Mouse (Mus musculus) liver, embryonic 11.5 days (tissue): Measurements from ENCODE around the gene Zfp511. TPM values are rescaled to one million over a fixed set of nuclear protein-coding genes. Genes with fewer than 3 reads are reported as not detected.
A peak's percentile ranks its signal among the peaks of the same experiment; 100 is the strongest.

Experiments used
- ATAC-seq: fragments of 200-750 bp; cut with Nextera tagmentation; replicated peaks from 2 replicates; pipeline ENCODE4 v1.8.0; 2017; ENCODE audit warnings: moderate number of reproducible peaks, mild to moderate bottlenecking, moderate TSS enrichment, moderate library complexity; ENCODE audit not compliant: low FRiP score
- DNase-seq: peaks from one replicate; pipeline ENCODE4 v3.0.0-alpha.2; 2017; ENCODE audit warnings: low spot score
- H3K27ac ChIP-seq: fragments of 300-500 bp; sonication (generic); 2 replicates; pipeline ENCODE4 v1.5.1; 2014; ENCODE audit warnings: mild to moderate bottlenecking, low read depth, low read length, control low read depth
- H3K27me3 ChIP-seq: fragments of 300-500 bp; sonication (generic); replicated peaks from 2 replicates; pipeline ENCODE4 v1.6.1; 2014; ENCODE audit warnings: low read length, mixed read lengths; ENCODE audit not compliant: control insufficient read depth, insufficient read depth
- H3K36me3 ChIP-seq: fragments of 300-500 bp; sonication (generic); 2 replicates; pipeline ENCODE4 v1.6.1; 2014; ENCODE audit warnings: mild to moderate bottlenecking, low read length, moderate library complexity, mixed read lengths; ENCODE audit not compliant: control insufficient read depth, insufficient read depth
- H3K4me1 ChIP-seq: fragments of 300-500 bp; sonication (generic); replicated peaks from 2 replicates; pipeline ENCODE4 v1.6.1; 2014; ENCODE audit warnings: low read length, mixed read lengths; ENCODE audit not compliant: control insufficient read depth, insufficient read depth
- H3K4me2 ChIP-seq: fragments of 300-500 bp; sonication (generic); 2 replicates; pipeline ENCODE4 v1.6.1; 2014; ENCODE audit warnings: mild to moderate bottlenecking, control low read depth, moderate library complexity
- H3K4me3 ChIP-seq: fragments of 300-500 bp; sonication (generic); 2 replicates; pipeline ENCODE4 v1.5.1; 2014; ENCODE audit warnings: low read depth, low read length, control low read depth
- H3K9ac ChIP-seq: fragments of 300-500 bp; sonication (generic); 2 replicates; pipeline ENCODE4 v1.6.1; 2014; ENCODE audit warnings: low read depth, low read length, control low read depth
- H3K9me3 ChIP-seq: fragments of 300-500 bp; sonication (generic); 2 replicates; pipeline ENCODE4 v1.6.1; 2016; ENCODE audit warnings: low read length, inconsistent platforms, mixed read lengths; ENCODE audit not compliant: control insufficient read depth
- WGBS: fragments of 180-500 bp; shearing (Covaris S2); extraction: QIAGEN DNeasy Blood & Tissue Kit; methylation state at CpG from one replicate; pipeline ENCODE4 v1.1.7; 2014; 5-methylcytosine and 5-hydroxymethylcytosine counted together
- microRNA-seq: library from miRNA; unstranded; fragments of <30 nt; microRNA quantifications from one replicate; pipeline ENCODE4, GENCODE M21; 2017; ENCODE audit warnings: borderline number of aligned reads
- polyA plus RNA-seq: library from polyadenylated mRNA; unstranded; fragments of >200 nt; fragmentation: Nextera tagmentation; extraction: Ambion mirVana; gene quantifications from 2 replicates; pipeline ENCODE4 v1.2.1, GENCODE M21; 2014

The Zfp511 gene
- polyA plus RNA-seq, 1 experiment from 2014 or later: 44.6 TPM

GRCm38 (mm10) chr7:140070042-140070711, 34.0 kb downstream of the Zfp511 start:
- peaks cover 4% of the 10 kb centered on the region for H3K27me3 ChIP-seq
- WGBS: 32% methylated on average over 39 of the region's 39 CpGs
- ATAC-seq (no peak), DNase-seq (no peak)
- H3K36me3 ChIP-seq: no peaks in the 10 kb centered on the region
- H3K4me3 ChIP-seq: peak overlapping the region; percentile 37
- no peaks in the 10 kb centered on the region for H3K4me1 ChIP-seq
- H3K4me2 ChIP-seq: peak overlapping the region; percentile 66
- no peaks in the 10 kb centered on the region for H3K9me3 ChIP-seq
- no peak overlapping the region for H3K27ac ChIP-seq
- H3K9ac ChIP-seq: no peak overlapping the region

GRCm38 (mm10) chr7:140077698-140078097, 41.5 kb downstream of the Zfp511 start:
- no peak overlapping the region for H3K27ac ChIP-seq
- H3K9ac ChIP-seq: no peak overlapping the region
- 0 out of 2 replicates have a peak, but pooled peaks cover 3% of the 10 kb centered on the region for H3K4me1 ChIP-seq
- H3K4me3 ChIP-seq: no peak overlapping the region
- 69% methylated on average over 6 of the region's 6 CpGs for WGBS
- ATAC-seq (no peak), DNase-seq (no peak)
- H3K4me2 ChIP-seq: no peak overlapping the region
- peaks cover 36% of the 10 kb centered on the region for H3K27me3 ChIP-seq
- H3K9me3 ChIP-seq: no peaks in the 10 kb centered on the region
- H3K36me3 ChIP-seq: no peaks in the 10 kb centered on the region

GRCm38 (mm10) chr7:140078711-140079110, 42.5 kb downstream of the Zfp511 start:
- no peak overlapping the region for H3K9ac ChIP-seq
- WGBS: 9% methylated on average over 5 of the region's 5 CpGs
- no peaks in the 10 kb centered on the region for H3K36me3 ChIP-seq
- H3K4me2 ChIP-seq: no peak overlapping the region
- DNase-seq: no peak
- H3K27ac ChIP-seq: no peak overlapping the region
- no peaks in the 10 kb centered on the region for H3K9me3 ChIP-seq
- no peak overlapping the region for H3K4me3 ChIP-seq
- no peak; the same call in 1 of the 2 replicates for ATAC-seq
- H3K27me3 ChIP-seq: peaks cover 39% of the 10 kb centered on the region
- 0 out of 2 replicates have a peak, but pooled peaks cover 3% of the 10 kb centered on the region for H3K4me1 ChIP-seq

- H3K4me3 ChIP-seq: no peak overlapping the region
- DNase-seq: no peak
- no peak overlapping the region for H3K9ac ChIP-seq
- H3K4me1 ChIP-seq: 0 out of 2 replicates have a peak, but pooled peaks cover 3% of the 10 kb centered on the region
- no peaks in the 10 kb centered on the region for H3K36me3 ChIP-seq
- no peak overlapping the region for H3K4me2 ChIP-seq
- H3K27ac ChIP-seq: no peak overlapping the region
- 7% methylated on average over 24 of the region's 24 CpGs for WGBS
- peaks cover 39% of the 10 kb centered on the region for H3K27me3 ChIP-seq
- no peaks in the 10 kb centered on the region for H3K9me3 ChIP-seq
- peak; percentile 41 for ATAC-seq
Measured at GRCm38 (mm10) chr7:140080503-140081156, 44.4 kb downstream of the Zfp511 start.

GRCm38 (mm10) chr7:140081408-140082241, 45.4 kb downstream of the Zfp511 start:
- H3K27me3 ChIP-seq: peaks cover 39% of the 10 kb centered on the region

GRCm38 (mm10) chr7:140082242-140082678, 46.1 kb downstream of the Zfp511 start, which contains the start of gene Caly:
TSS of gene Caly (minus strand) at chr7:140082548.
- H3K27ac ChIP-seq: no peak within 1 kb of the TSS
- peaks cover 39% of the 10 kb centered on the region for H3K27me3 ChIP-seq
- H3K9ac ChIP-seq: no peak within 1 kb of the TSS
- ATAC-seq (0 out of 2 replicates have a peak, but pooled peaks have one; percentile 28), DNase-seq (no peak)
- H3K4me1 ChIP-seq: 0 out of 2 replicates have a peak, but pooled peaks cover 3% of the 10 kb centered on the region
- H3K4me3 ChIP-seq: no peak within 1 kb of the TSS
- H3K36me3 ChIP-seq: no peaks in the 10 kb centered on the region
- 8% methylated on average over 18 of the region's 18 CpGs for WGBS
- no peaks in the 10 kb centered on the region for H3K9me3 ChIP-seq
- H3K4me2 ChIP-seq: no peak within 1 kb of the TSS

More at GRCm38 (mm10) chr7:140081408-140082241, 45.4 kb downstream of the Zfp511 start:
- no peaks in the 10 kb centered on the region for H3K9me3 ChIP-seq
- ATAC-seq (no peak), DNase-seq (no peak)
- no peaks in the 10 kb centered on the region for H3K36me3 ChIP-seq
- no peak overlapping the region for H3K9ac ChIP-seq
- 27% methylated on average over 20 of the region's 20 CpGs for WGBS
- no peak overlapping the region for H3K4me3 ChIP-seq
- H3K27ac ChIP-seq: no peak overlapping the region
- H3K4me1 ChIP-seq: 0 out of 2 replicates have a peak, but pooled peaks cover 3% of the 10 kb centered on the region
- H3K4me2 ChIP-seq: no peak overlapping the region

Small RNAs within 50 kb of the gene (microRNA-seq; reads per million reads assigned to microRNA genes)
- 2.1 reads per million for gene Mir7062

Other genes with a start within 250 kb of the Zfp511 start
- gene Adgra1, start 202.2 kb upstream of the Zfp511 start, polyA plus RNA-seq: 0.08 TPM in 1 of 2 replicates, not detected in the other
- gene Kndc1, start 141.7 kb upstream of the Zfp511 start, polyA plus RNA-seq: not detected in 2 replicates
- not detected in 2 replicates for gene Utf1, start 92.6 kb upstream of the Zfp511 start, polyA plus RNA-seq
- gene 6430531B16Rik, start 57.6 kb upstream of the Zfp511 start, polyA plus RNA-seq: not detected in 2 replicates
- 1.1 and 1.4 TPM in 2 replicates for gene Adam8, start 43.8 kb upstream of the Zfp511 start, polyA plus RNA-seq
- 45.1 and 52.6 TPM in 2 replicates for gene Tubgcp2, start 278 bp downstream of the Zfp511 start, polyA plus RNA-seq
- gene Msx3, start 12.7 kb downstream of the Zfp511 start, polyA plus RNA-seq: 0.11 TPM in 1 of 2 replicates, not detected in the other
- 0.19 and 0.52 TPM in 2 replicates for gene Caly, start 46.2 kb downstream of the Zfp511 start, polyA plus RNA-seq
- not detected in 2 replicates for gene Prap1, start 57.0 kb downstream of the Zfp511 start, polyA plus RNA-seq
- gene Fuom, start 66.0 kb downstream of the Zfp511 start, polyA plus RNA-seq: 12.7 and 13.5 TPM in 2 replicates
- 18.2 and 20.7 TPM in 2 replicates for gene Paox, start 79.4 kb downstream of the Zfp511 start, polyA plus RNA-seq
- 119 and 129 TPM in 2 replicates for gene Echs1, start 80.1 kb downstream of the Zfp511 start, polyA plus RNA-seq
- 41.6 and 46.8 TPM in 2 replicates for gene Mtg1, start 101.2 kb downstream of the Zfp511 start, polyA plus RNA-seq
- not detected in 2 replicates for gene Sprn, start 118.5 kb downstream of the Zfp511 start, polyA plus RNA-seq
- gene Olfr522, start 128.4 kb downstream of the Zfp511 start, polyA plus RNA-seq: not detected in 2 replicates
- gene Olfr523, start 136.8 kb downstream of the Zfp511 start, polyA plus RNA-seq: not detected in 2 replicates
- gene Olfr524, start 169.6 kb downstream of the Zfp511 start, polyA plus RNA-seq: not detected in 2 replicates
- 0.09 TPM in 1 of 2 replicates, not detected in the other for gene Cd163l1, start 181.9 kb downstream of the Zfp511 start, polyA plus RNA-seq
- not detected in 2 replicates for gene 5830411N06Rik, start 210.9 kb downstream of the Zfp511 start, polyA plus RNA-seq